Mouse (Mus musculus): Measurements from ENCODE around the gene Il20ra.

The Il20ra gene

DNA sequence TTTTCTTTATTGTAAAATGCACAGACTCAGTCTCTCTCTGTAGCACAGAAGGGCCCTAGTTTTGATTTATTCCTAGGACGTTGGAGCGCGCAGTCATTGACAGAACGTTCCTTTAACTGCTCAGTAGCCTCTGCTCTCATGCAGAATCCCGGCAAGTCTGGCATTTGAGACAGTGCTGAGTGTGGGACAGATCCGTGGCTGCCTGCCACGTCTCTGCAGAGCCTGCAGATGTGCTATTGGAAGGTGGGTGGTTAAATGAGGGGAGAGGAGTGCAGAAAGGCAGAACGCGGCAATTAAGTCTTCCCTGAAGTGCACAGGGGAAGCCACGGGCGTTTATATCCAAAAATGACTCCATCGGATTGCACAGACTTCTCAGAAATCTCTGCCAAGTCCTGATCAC, 66.7 kb downstream of the Il20ra start:
- DNase-seq: no peak

DNA sequence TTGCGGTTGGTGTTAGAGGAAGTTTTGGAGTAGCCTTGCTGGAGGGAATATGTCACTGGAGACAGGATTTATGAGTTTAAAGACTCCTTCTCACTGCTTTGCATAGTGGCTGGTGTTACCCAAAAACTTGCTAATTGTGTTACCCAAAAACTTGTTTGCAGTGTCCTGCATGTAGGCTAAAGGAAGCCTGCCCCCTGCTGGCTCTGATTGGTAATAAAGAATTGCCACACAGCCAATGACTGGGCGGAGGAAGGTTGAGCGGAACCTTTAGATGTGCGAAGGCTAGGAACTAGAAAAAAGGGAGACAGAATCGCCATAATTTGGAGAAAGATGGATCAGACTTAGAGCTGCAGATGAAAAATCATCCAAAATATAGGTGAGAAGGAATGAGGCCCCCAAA, 69.0 kb downstream of the Il20ra start:
- no peak for DNase-seq

DNA sequence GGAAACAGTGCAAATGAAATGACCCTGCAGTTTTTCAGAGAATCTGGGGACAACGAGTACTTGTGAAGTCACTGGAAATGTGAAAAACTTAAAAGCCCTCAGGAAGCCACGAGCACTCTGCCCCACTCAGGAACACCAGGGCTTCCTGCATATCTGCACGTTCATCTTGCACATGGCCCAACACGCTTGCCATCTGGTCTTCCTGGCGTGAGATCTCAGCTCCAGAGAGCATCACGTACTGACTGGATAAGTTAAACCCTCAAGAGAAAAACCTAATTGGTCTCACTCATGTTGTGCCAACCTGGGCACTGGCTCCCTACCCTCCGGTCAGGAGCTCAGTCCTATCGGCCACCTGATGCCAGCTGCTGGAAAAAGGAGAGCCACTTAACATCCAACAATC, 82.6 kb downstream of the Il20ra start:
- no peak for DNase-seq

DNA sequence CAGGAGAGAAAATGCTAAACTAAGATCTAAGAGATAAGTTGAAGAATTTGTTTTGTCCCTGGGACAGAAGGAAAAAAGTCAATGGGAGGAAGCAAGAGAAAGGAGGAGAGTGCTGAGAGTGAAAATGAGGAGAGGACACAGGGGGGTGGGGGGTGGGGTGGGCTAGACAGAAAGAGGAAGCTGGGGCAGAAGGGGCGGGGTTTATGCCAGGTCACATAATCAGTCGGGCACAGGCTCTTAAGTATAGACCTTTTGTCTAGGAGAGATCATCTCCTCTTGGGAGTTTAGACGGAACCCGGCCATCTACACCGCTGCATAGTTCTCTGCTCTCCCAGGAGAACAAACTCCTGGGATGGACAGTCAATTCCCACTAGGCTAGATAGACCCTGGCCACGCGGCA, 90.6 kb downstream of the Il20ra start:
- no peak for DNase-seq

DNA sequence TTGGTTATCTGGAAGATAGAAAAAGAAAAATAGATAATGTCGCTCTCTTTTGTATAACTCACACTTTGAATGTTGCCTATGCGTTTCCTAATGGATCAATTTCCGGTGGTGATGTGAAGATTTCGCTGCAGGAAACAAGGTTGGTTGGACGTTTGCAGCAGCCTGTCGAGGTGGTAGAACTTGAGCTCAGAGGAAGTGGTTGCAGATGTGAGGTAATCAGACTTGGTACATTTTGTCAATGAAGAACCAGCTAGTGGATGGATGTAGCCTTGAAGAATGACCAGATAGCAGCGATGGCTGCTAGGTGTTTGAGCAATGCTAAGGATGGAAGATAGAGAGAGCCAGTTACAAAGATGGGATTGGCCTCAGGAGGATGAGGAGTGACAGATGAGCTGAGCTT, 92.4 kb downstream of the Il20ra start:
- no peak for DNase-seq
